Mouse (Mus musculus): ENCODE results near the gene Znhit2.

- TF ChIP-seq CTCF (conservative IDR thresholded peaks at IDR 0.05; ENCODE audit: insufficient read depth, insufficient read length, low read depth, low read length) (no peak), POLR2A (IDR thresholded peaks at IDR 0.05; ENCODE audit: low read depth, low read length) (no peak)
These were observed 15.4 kb upstream of the Znhit2 start for GRCm38 (mm10) chr19:6045366-6046293.
